Mouse (Mus musculus) testis, adult 10 weeks (tissue): ENCODE data around the gene Rabep1. TPM values are rescaled to one million over a fixed set of nuclear protein-coding genes. Genes with fewer than 3 reads are reported as not detected.

Experiments used
- polyA plus RNA-seq: library from polyadenylated mRNA; stranded (reverse); fragments of 350-450 nt; fragmentation: Illumina TruSeq; extraction: RNeasy Lipid Tissue Mini Kit (QIAGEN cat#74804); gene quantifications from one replicate; pipeline ENCODE4 v1.2.3, GENCODE M21; 2014; ENCODE audit warnings: low read depth, low replicate concordance

Rabep1 gene
- 44.8 TPM for polyA plus RNA-seq

GRCm38 (mm10) chr11:70844559-70845456 lies at the start of gene Rabep1:
Gene Rabep1, plus strand, starts transcription at chr11:70844778.

GRCm38 (mm10) chr11:70812365-70812764 lies 32.2 kb upstream of the Rabep1 start, which contains the start of gene Scimp:
Gene Scimp, minus strand, starts transcription at chr11:70812586.

GRCm38 (mm10) chr11:70969821-70970559 lies 125.4 kb downstream of the Rabep1 start, which contains the start of the genes Nup88 and Rpain:
Gene Nup88, minus strand, starts transcription at chr11:70969973.
Gene Rpain, plus strand, starts transcription at chr11:70970213.

GRCm38 (mm10) chr11:70982557-70983228 lies 138.1 kb downstream of the Rabep1 start, which contains the start of gene C1qbp:
Gene C1qbp, minus strand, starts transcription at chr11:70983026.

Other genes starting within 250 kb of the Rabep1 start
- 5.3 TPM for gene 4930544D05Rik, start 228.9 kb upstream of the Rabep1 start, polyA plus RNA-seq
- gene Chrne, start 225.6 kb upstream of the Rabep1 start, polyA plus RNA-seq = 5.3 TPM
- gene Gp1ba, start 205.7 kb upstream of the Rabep1 start, polyA plus RNA-seq = not detected
- gene Rnf167, start 197.5 kb upstream of the Rabep1 start, polyA plus RNA-seq = 35.2 TPM
- gene Slc25a11, start 197.3 kb upstream of the Rabep1 start, polyA plus RNA-seq = 6.2 TPM
- gene Pfn1, start 190.1 kb upstream of the Rabep1 start, polyA plus RNA-seq = 33.1 TPM
- 12.7 TPM for gene Eno3, start 187.6 kb upstream of the Rabep1 start, polyA plus RNA-seq
- 22.5 TPM for gene Spag7, start 175.4 kb upstream of the Rabep1 start, polyA plus RNA-seq
- 0.31 TPM for gene Camta2, start 156.7 kb upstream of the Rabep1 start, polyA plus RNA-seq
- 10.2 TPM for gene Inca1, start 144.6 kb upstream of the Rabep1 start, polyA plus RNA-seq
- 1.5 TPM for gene Kif1c, start 144.2 kb upstream of the Rabep1 start, polyA plus RNA-seq
- gene Zfp3, start 80.6 kb upstream of the Rabep1 start, polyA plus RNA-seq = 2.9 TPM
- gene Scimp, start 32.2 kb upstream of the Rabep1 start, polyA plus RNA-seq = not detected
- 425 TPM for gene Nup88, start 125.2 kb downstream of the Rabep1 start, polyA plus RNA-seq
- 38.6 TPM for gene Rpain, start 125.4 kb downstream of the Rabep1 start, polyA plus RNA-seq
- gene C1qbp, start 138.2 kb downstream of the Rabep1 start, polyA plus RNA-seq = 47.8 TPM
- gene Dhx33, start 159.7 kb downstream of the Rabep1 start, polyA plus RNA-seq = 11.2 TPM
- 21.3 TPM for gene Mis12, start 174.8 kb downstream of the Rabep1 start, polyA plus RNA-seq
- gene Derl2, start 175.1 kb downstream of the Rabep1 start, polyA plus RNA-seq = 78.7 TPM
- gene 6330403K07Rik, start 188.7 kb downstream of the Rabep1 start, polyA plus RNA-seq = not detected